Comparison of ENCODE assay signal across 9 mouse cellular contexts in the genomic region with DNA sequence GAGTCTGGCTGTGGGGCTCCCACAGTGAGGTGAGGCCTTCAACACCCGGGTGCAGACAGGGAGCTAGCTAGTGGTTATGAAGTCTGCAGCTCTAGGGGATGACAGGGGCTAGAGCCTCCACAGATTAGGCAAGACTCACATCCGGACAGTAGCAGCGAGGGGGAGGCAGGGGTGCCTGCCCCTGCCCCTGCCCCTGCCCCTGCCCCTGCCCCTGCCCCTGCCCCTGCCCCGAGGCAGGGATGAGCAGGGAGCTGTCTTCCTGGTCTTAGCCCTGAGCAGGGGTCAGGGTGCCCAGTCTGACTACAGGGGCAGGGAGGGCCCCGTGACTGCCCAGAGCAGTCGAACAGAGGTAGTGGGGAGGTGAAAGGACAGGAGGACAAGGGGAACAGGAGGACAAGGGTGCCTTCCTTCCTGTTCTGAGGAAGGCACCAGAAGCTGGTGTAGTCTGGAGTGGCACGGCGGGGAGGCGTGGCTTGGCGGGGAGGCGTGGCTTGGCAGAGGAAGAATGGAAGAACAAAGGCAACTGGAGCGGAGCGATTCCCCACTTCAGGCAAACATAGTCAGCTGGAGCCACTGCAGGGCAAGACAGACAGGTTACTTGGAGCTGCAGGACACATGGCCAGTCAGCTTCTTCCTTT. TPM values are rescaled to one million over a fixed set of nuclear protein-coding genes. Genes with fewer than 3 reads are reported as not detected.
DNase-seq lines count a peak whose midpoint lies in the region; ATAC-seq and TF ChIP-seq lines count a peak whose summit lies in the region.
"Had no signal": no experiment of that assay in that cellular context is flagged by ENCODE, and none has a peak within 500 bp of the region (broad histone marks: within the 10 kb centered on the region; RNA-seq: fewer than 3 reads in every experiment).

No protein-coding gene starts in this region.

- intact Hi-C loops in left cerebral cortex, adult 2 months (cut with DNase I), result no loop called here

- TF ChIP-seq CTCF in E14TG2a.4 (conservative IDR thresholded peaks at IDR 0.05; ENCODE audit: low read length), result no peak
- TF ChIP-seq CTCF in hindbrain, postnatal 0 days (IDR thresholded peaks at IDR 0.05; ENCODE audit: low read depth), result no peak
- no peak for TF ChIP-seq CTCF in left cerebral cortex, adult 2 months (IDR thresholded peaks at IDR 0.05)

- H3K27ac ChIP-seq in forebrain, embryonic 16.5 days (ENCODE audit: low read length), result no peak overlapping the region
- H3K27ac ChIP-seq in hindbrain, postnatal 0 days, result no peak overlapping the region
- no peak overlapping the region for H3K27ac ChIP-seq in left cerebral cortex, adult 2 months

- H3K4me2 ChIP-seq in forebrain, embryonic 16.5 days (ENCODE audit: low read length), result peak overlapping the region; percentile 15
- 0 out of 2 replicates have a peak overlapping the region, but pooled peaks have one; percentile 18 for H3K4me2 ChIP-seq in hindbrain, postnatal 0 days (ENCODE audit: low read depth, low read length)

- H3K4me3 ChIP-seq in E14TG2a.4 (replicated peaks; ENCODE audit: low read length), result 0 out of 2 replicates have a peak overlapping the region, but pooled peaks have one; percentile 26
- no peak overlapping the region for H3K4me3 ChIP-seq in forebrain, embryonic 16.5 days (replicated peaks; ENCODE audit: low read length)
- no peak overlapping the region for H3K4me3 ChIP-seq in hindbrain, postnatal 0 days (ENCODE audit: low read length)
- H3K4me3 ChIP-seq in left cerebral cortex, adult 2 months, result no peak overlapping the region

- H3K4me1 ChIP-seq in E14TG2a.4 (replicated peaks; ENCODE audit: low read depth, low read length), result peaks cover 62% of the 10 kb centered on the region
- H3K4me1 ChIP-seq in forebrain, embryonic 16.5 days (replicated peaks; ENCODE audit: control insufficient read depth, insufficient read depth, low read length), result peaks cover 8% of the 10 kb centered on the region
- no peaks in the 10 kb centered on the region for H3K4me1 ChIP-seq in hindbrain, postnatal 0 days (ENCODE audit: insufficient read depth, low read length)

- peak; percentile 93 for DNase-seq in adrenal gland, postnatal 14 days
- peak; percentile 74 for DNase-seq in hindbrain, postnatal 0 days (ENCODE audit: low spot score)
- DNase-seq in left cerebral cortex, adult 2 months (ENCODE audit: extremely low spot score in 1 of 2, low spot score in 2 of 2), result peak; percentile 33
- DNase-seq in lung, postnatal 4 days, result peak; percentile 91
- DNase-seq in retina, postnatal 1 day, result peak; percentile 89
- DNase-seq in urinary bladder, adult 2 months (ENCODE audit: low spot score), result peak; percentile 63

- 9% methylated on average over 13 of the region's 13 CpGs for WGBS in forebrain, embryonic 16.5 days
- WGBS in hindbrain, postnatal 0 days, result 8% methylated on average over 13 of the region's 13 CpGs

- no peaks in the 10 kb centered on the region for H3K9me3 ChIP-seq in E14TG2a.4 (ENCODE audit: low read length)
- H3K9me3 ChIP-seq in forebrain, embryonic 16.5 days (ENCODE audit: control insufficient read depth, low read length), result no peaks in the 10 kb centered on the region
- no peaks in the 10 kb centered on the region for H3K9me3 ChIP-seq in hindbrain, postnatal 0 days (ENCODE audit: low read length)

- H3K9ac ChIP-seq in forebrain, embryonic 16.5 days (replicated peaks; ENCODE audit: low read depth, low read length), result peak overlapping the region; percentile 48
- no peak overlapping the region for H3K9ac ChIP-seq in hindbrain, postnatal 0 days (replicated peaks; ENCODE audit: low read length)

- ATAC-seq in forebrain, embryonic 16.5 days, result peak; percentile 82
- peak; percentile 83 for ATAC-seq in hindbrain, postnatal 0 days

- H3K27me3 ChIP-seq in E14TG2a.4 (ENCODE audit: insufficient read depth, low read length), result no peaks in the 10 kb centered on the region
- no peaks in the 10 kb centered on the region for H3K27me3 ChIP-seq in forebrain, embryonic 16.5 days (replicated peaks; ENCODE audit: control insufficient read depth, insufficient read depth, low read length)
- H3K27me3 ChIP-seq in hindbrain, postnatal 0 days (ENCODE audit: insufficient read depth, low read length), result no peaks in the 10 kb centered on the region

- peaks cover 31% of the 10 kb centered on the region for H3K36me3 ChIP-seq in E14TG2a.4 (ENCODE audit: insufficient read depth, low read length)
- no peaks in the 10 kb centered on the region for H3K36me3 ChIP-seq in forebrain, embryonic 16.5 days (ENCODE audit: control insufficient read depth, insufficient read depth)
- H3K36me3 ChIP-seq in hindbrain, postnatal 0 days (ENCODE audit: insufficient read depth, low read length), result no peaks in the 10 kb centered on the region

RNA-seq across cellular contexts. Expression of gene Slc22a20, which starts 3.0 kb away (rescaled TPM):
- not detected in 2 replicates for total RNA-seq in adrenal gland, postnatal 14 days (2021)
- not detected in 2 replicates for polyA plus RNA-seq in forebrain, embryonic 16.5 days (2015; fragmentation: Nextera tagmentation; extraction: Ambion mirVana)
- not detected in 2 replicates for total RNA-seq in hindbrain, postnatal 0 days (2014; rRNA removed)
- not detected in 2 replicates for polyA plus RNA-seq in hindbrain, postnatal 0 days (2015; fragmentation: Nextera tagmentation; extraction: Ambion mirVana)
- total RNA-seq in left cerebral cortex, adult 2 months (2021), result not detected
- polyA plus RNA-seq in urinary bladder, adult 2 months (2012; rRNA removed), result 0.12 and 0.21 TPM in 2 replicates
- polyA plus RNA-seq: cortical plate, adult 2 months had no signal

RNA-seq across cellular contexts. Expression of gene Pola2, which starts 24.9 kb away (rescaled TPM):
- total RNA-seq in adrenal gland, postnatal 14 days (2021), result 24.6 and 28.4 TPM in 2 replicates
- polyA plus RNA-seq in forebrain, embryonic 16.5 days (2015; fragmentation: Nextera tagmentation; extraction: Ambion mirVana), result 31.9 and 34.2 TPM in 2 replicates
- 23.4 and 28.9 TPM in 2 replicates for total RNA-seq in hindbrain, postnatal 0 days (2014; rRNA removed)
- 19.5 and 21.5 TPM in 2 replicates for polyA plus RNA-seq in hindbrain, postnatal 0 days (2015; fragmentation: Nextera tagmentation; extraction: Ambion mirVana)
- total RNA-seq in left cerebral cortex, adult 2 months (2021), result 1 to 10 TPM; 5.0 to 6.4 TPM
- 32.8 and 41.0 TPM in 2 replicates for polyA plus RNA-seq in urinary bladder, adult 2 months (2012; rRNA removed)

RNA-seq across cellular contexts. Expression of gene Capn1, which starts 26.8 kb away (rescaled TPM):
- 28.5 and 41.5 TPM in 2 replicates for total RNA-seq in adrenal gland, postnatal 14 days (2021)
- 1.3 and 2.2 TPM in 2 replicates for polyA plus RNA-seq in forebrain, embryonic 16.5 days (2015; fragmentation: Nextera tagmentation; extraction: Ambion mirVana)
- 13.6 and 15.7 TPM in 2 replicates for total RNA-seq in hindbrain, postnatal 0 days (2014; rRNA removed)
- polyA plus RNA-seq in hindbrain, postnatal 0 days (2015; fragmentation: Nextera tagmentation; extraction: Ambion mirVana), result 4.6 and 4.8 TPM in 2 replicates
- 10 to 100 TPM; 20.8 to 23.1 TPM for total RNA-seq in left cerebral cortex, adult 2 months (2021)
- 116 and 118 TPM in 2 replicates for polyA plus RNA-seq in urinary bladder, adult 2 months (2012; rRNA removed)

RNA-seq across cellular contexts. Expression of gene Syvn1, which starts 57.4 kb away (rescaled TPM):
- 53.2 and 54.8 TPM in 2 replicates for total RNA-seq in adrenal gland, postnatal 14 days (2021)
- 22.6 and 30.3 TPM in 2 replicates for polyA plus RNA-seq in forebrain, embryonic 16.5 days (2015; fragmentation: Nextera tagmentation; extraction: Ambion mirVana)
- 27.6 and 34.1 TPM in 2 replicates for total RNA-seq in hindbrain, postnatal 0 days (2014; rRNA removed)
- polyA plus RNA-seq in hindbrain, postnatal 0 days (2015; fragmentation: Nextera tagmentation; extraction: Ambion mirVana), result 26.8 and 29.8 TPM in 2 replicates
- total RNA-seq in left cerebral cortex, adult 2 months (2021), result 10 to 100 TPM; 45.7 to 45.8 TPM
- polyA plus RNA-seq in urinary bladder, adult 2 months (2012; rRNA removed), result 15.5 and 24.1 TPM in 2 replicates

Comparison
In these comparisons a context has a peak if more than half of its experiments do, and no peak if none do; other contexts are left out.
1. DNase-seq: peak in every context shown above with its lines; median percentile 93 in adrenal gland, postnatal 14 days; 91 in lung, postnatal 4 days; 89 in retina, postnatal 1 day; 74 in hindbrain, postnatal 0 days; 63 in urinary bladder, adult 2 months; 33 in left cerebral cortex, adult 2 months.